Mouse (Mus musculus): ENCODE measurements around the gene Lhfpl3. TPM values are rescaled to one million over a fixed set of nuclear protein-coding genes. Genes with fewer than 3 reads are reported as not detected.

Lhfpl3 gene
- total and polyA plus RNA-seq, 3 experiments = 0.04 TPM; not detected in 2

DNA sequence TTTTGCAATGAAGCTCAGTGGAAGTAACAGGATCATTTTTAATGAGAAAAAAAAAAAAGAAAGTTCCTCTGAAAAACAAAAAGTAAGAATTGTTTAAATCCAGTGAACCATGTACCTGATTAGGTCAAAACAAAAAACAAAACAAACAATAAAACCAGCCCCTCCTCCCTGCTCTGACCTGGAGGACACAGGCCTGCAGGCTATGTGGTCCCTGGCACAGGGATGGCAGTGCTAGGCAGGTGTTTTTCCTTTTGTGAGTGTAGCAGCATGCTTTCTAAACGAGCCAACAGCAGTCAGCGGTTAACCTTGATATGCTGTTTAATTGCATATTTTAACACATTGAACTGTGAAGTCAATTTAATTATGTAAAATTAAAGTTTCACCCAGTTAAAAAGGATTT is 360.7 kb downstream of the Lhfpl3 start:
- intact Hi-C loops (cut with DNase I) = no loop called here
- Histone ChIP-seq H3K27me3 (ENCODE audit: control insufficient read depth, insufficient read depth, low read length) (no peaks in the 10 kb centered on the region), H3K4me1 (ENCODE audit: control insufficient read depth, insufficient read depth, low read length) (no peaks in the 10 kb centered on the region; the same call in 1 of the 2 replicates), H3K36me3 (ENCODE audit: control insufficient read depth, insufficient read depth, low read length) (no peaks in the 10 kb centered on the region), H3K4me3 (no peak overlapping the region), H3K27ac (no peak overlapping the region), H3K9ac (ENCODE audit: low read depth, low read length) (no peak overlapping the region), H3K79me2 (replicated peaks; ENCODE audit: control insufficient read depth, insufficient read depth, low read length) (no peaks in the 10 kb centered on the region)
- no peak for DNase-seq
- WGBS = 68% methylated on average over 2 of the region's 2 CpGs
- TF ChIP-seq EP300 (IDR thresholded peaks at IDR 0.05; ENCODE audit: insufficient read depth, low read depth, low read length) = no peak
- no peak for TF ChIP-seq POLR2A (IDR thresholded peaks at IDR 0.05; ENCODE audit: insufficient read depth, low read depth, low read length)
- TF ChIP-seq CTCF (IDR thresholded peaks at IDR 0.05) = no peak

DNA sequence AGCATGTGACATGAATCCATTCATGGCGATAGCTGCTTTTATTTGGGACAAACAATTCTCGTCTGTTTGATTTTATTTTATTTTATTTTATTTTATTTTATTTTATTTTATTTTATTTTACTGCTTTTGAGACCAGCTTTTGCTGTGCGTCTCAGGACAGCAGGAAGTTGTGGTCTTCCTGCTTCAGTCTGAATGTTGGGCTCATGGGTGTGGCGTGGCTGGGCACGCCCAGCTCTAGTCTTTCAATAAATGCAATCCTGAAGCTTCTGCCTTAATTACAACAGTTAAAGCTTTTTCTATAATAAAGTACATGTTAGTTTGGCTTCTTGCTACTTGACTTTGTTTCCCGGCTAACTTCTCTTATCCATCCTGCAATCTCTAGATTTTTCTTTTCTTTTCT is 365.4 kb downstream of the Lhfpl3 start:
- intact Hi-C loops (cut with DNase I) = loop anchor here (10.0 kb wide), 1 partner anchor 97 kb away; no protein-coding TSS in a partner anchor
- H3K36me3 ChIP-seq (ENCODE audit: control insufficient read depth, insufficient read depth, low read length) = no peaks in the 10 kb centered on the region

DNA sequence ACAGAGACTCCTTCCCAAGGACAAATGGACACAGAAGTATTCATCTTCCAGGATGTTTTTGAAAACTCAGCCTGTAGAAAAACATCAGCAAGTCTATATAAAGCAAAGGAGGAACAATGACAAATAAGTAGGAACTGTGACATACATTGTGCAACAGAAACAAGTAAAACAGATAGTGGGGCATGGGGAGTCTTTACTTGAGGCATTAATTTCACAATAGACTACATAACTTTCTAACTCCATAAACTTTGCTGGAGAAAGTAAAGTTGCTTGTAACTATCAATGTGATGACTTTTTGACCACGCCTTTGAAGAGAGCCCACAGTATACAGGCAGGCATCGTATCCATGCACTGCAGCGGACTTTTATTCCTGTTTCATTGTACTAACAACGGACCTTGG is 368.4 kb downstream of the Lhfpl3 start:
- Histone ChIP-seq H3K4me1 (ENCODE audit: control insufficient read depth, insufficient read depth, low read length) (no peaks in the 10 kb centered on the region), H3K27me3 (ENCODE audit: control insufficient read depth, insufficient read depth, low read length) (no peaks in the 10 kb centered on the region), H3K79me2 (replicated peaks; ENCODE audit: control insufficient read depth, insufficient read depth, low read length) (no peaks in the 10 kb centered on the region), H3K36me3 (ENCODE audit: control insufficient read depth, insufficient read depth, low read length) (peaks cover 3% of the 10 kb centered on the region; the same call in 1 of the 2 replicates), H3K9ac (ENCODE audit: low read depth, low read length) (no peak overlapping the region), H3K27ac (no peak overlapping the region), H3K4me3 (no peak overlapping the region)
- intact Hi-C loops (cut with DNase I) = loop anchor here (10.0 kb wide), 1 partner anchor 99 kb away; no protein-coding TSS in a partner anchor
- no peak for TF ChIP-seq CTCF (IDR thresholded peaks at IDR 0.05)
- TF ChIP-seq POLR2A (IDR thresholded peaks at IDR 0.05; ENCODE audit: insufficient read depth, low read depth, low read length) = no peak
- no peak for TF ChIP-seq EP300 (IDR thresholded peaks at IDR 0.05; ENCODE audit: insufficient read depth, low read depth, low read length)
- DNase-seq = no peak
- WGBS = 85% methylated on average over 4 of the region's 4 CpGs

More for the DNA sequence above, 365.4 kb downstream of the Lhfpl3 start:
- H3K79me2 ChIP-seq (replicated peaks; ENCODE audit: control insufficient read depth, insufficient read depth, low read length) = no peaks in the 10 kb centered on the region
- 77% methylated on average over 6 of the region's 6 CpGs for WGBS
- H3K4me1 ChIP-seq (ENCODE audit: control insufficient read depth, insufficient read depth, low read length) = no peaks in the 10 kb centered on the region
- DNase-seq = no peak
- H3K27me3 ChIP-seq (ENCODE audit: control insufficient read depth, insufficient read depth, low read length) = no peaks in the 10 kb centered on the region
- H3K27ac ChIP-seq = no peak overlapping the region
- H3K4me3 ChIP-seq = no peak overlapping the region
- no peak for TF ChIP-seq POLR2A (IDR thresholded peaks at IDR 0.05; ENCODE audit: insufficient read depth, low read depth, low read length)
- TF ChIP-seq CTCF (IDR thresholded peaks at IDR 0.05) = no peak
- no peak for TF ChIP-seq EP300 (IDR thresholded peaks at IDR 0.05; ENCODE audit: insufficient read depth, low read depth, low read length)
- no peak overlapping the region for H3K9ac ChIP-seq (ENCODE audit: low read depth, low read length)

DNA sequence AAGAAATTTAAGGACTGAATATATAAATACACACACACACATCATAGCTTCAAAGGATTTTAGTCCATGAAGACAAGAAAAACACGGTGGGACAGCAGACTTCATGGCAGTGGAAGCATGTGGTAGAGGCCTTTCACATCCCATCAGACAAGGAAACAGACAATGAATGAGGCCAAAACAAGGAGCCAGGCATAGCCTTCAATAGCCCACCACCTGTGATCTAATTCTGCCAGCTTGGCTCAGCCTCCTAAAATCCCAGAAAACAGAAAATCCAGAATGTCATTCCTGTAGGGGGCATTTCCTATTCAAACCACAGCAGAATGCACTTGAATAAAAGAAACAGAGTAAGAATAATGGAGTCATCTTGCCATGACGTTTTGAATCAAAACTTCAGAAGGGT is 381.0 kb downstream of the Lhfpl3 start:
- intact Hi-C loops (cut with DNase I) = no loop called here
- WGBS = 63% methylated on average over 2 of the region's 2 CpGs
- H3K4me1 ChIP-seq (ENCODE audit: control insufficient read depth, insufficient read depth, low read length) = no peaks in the 10 kb centered on the region
- no peaks in the 10 kb centered on the region for H3K79me2 ChIP-seq (replicated peaks; ENCODE audit: control insufficient read depth, insufficient read depth, low read length)
- H3K9ac ChIP-seq (ENCODE audit: low read depth, low read length) = no peak overlapping the region
- H3K27ac ChIP-seq = no peak overlapping the region
- DNase-seq = no peak
- no peaks in the 10 kb centered on the region for H3K36me3 ChIP-seq (ENCODE audit: control insufficient read depth, insufficient read depth, low read length)
- TF ChIP-seq EP300 (IDR thresholded peaks at IDR 0.05; ENCODE audit: insufficient read depth, low read depth, low read length) = no peak
- H3K4me3 ChIP-seq = no peak overlapping the region
- no peaks in the 10 kb centered on the region for H3K27me3 ChIP-seq (ENCODE audit: control insufficient read depth, insufficient read depth, low read length)

DNA sequence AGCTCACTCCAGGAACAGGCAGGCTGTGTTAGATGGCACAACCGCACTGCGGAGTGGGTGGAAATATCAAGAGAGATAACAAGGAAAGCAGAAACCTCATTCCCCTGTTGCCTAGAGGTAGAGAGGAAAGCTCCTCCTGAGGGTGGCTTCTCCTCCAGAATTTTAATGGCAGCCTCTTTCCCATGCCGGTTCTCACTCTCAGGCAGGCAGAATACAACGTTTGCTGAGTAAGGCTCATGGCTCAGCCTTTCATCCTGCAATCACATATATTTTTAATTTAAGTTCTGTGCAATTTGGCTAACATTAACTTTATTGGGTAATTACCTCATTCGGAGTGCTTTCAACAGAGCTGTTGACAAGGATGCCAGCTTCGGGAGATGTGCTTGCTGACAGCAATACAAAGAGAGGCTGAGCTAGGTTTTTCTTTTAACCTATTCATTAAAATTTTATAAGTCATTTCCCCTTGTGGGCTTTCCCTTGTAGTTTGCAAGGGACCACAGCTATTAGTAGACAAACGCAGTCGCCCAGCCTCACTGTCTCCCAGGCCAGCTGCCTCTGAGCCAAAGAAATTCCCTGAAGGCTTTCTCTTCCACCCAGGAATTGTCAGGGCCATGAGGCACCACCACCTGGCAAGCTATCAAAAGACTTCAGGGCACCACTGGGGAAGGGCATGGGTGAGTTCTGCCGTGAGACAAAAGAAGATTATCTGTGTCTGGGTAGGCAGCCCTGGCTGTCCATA is 394.5 kb downstream of the Lhfpl3 start:
- DNase-seq = no peak
- Histone ChIP-seq H3K4me1 (ENCODE audit: control insufficient read depth, insufficient read depth, low read length) (no peaks in the 10 kb centered on the region), H3K9ac (ENCODE audit: low read depth, low read length) (no peak overlapping the region), H3K4me3 (no peak overlapping the region), H3K36me3 (ENCODE audit: control insufficient read depth, insufficient read depth, low read length) (no peaks in the 10 kb centered on the region), H3K27me3 (ENCODE audit: control insufficient read depth, insufficient read depth, low read length) (no peaks in the 10 kb centered on the region), H3K79me2 (replicated peaks; ENCODE audit: control insufficient read depth, insufficient read depth, low read length) (no peaks in the 10 kb centered on the region), H3K27ac (no peak overlapping the region)
- TF ChIP-seq EP300 (IDR thresholded peaks at IDR 0.05; ENCODE audit: insufficient read depth, low read depth, low read length) (no peak), POLR2A (IDR thresholded peaks at IDR 0.05; ENCODE audit: insufficient read depth, low read depth, low read length) (no peak)
- whole genome bisulfite sequencing = 69% methylated on average over 9 of the region's 9 CpGs
- intact Hi-C loops (cut with DNase I) = no loop called here

DNA sequence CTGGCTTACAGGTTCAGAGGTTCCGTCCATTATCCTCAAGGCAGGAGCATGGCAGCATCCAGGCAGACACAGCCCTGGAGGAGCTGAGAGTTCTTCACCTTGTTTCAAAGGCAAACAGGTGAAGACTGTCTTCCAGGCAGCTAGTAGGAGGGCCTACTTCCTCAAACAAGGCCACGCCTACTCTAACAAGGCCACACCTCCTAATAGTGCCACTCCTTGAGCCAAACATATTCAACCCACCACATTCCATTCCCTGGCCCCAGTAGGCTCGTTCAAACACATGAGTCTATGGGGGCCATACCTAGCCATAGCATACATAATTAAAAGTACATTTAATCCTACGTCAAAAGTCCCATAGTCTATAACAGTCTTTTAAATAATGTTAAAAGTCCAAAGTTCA is 407.4 kb downstream of the Lhfpl3 start:
- Histone ChIP-seq H3K79me2 (replicated peaks; ENCODE audit: control insufficient read depth, insufficient read depth, low read length) (no peaks in the 10 kb centered on the region), H3K27me3 (ENCODE audit: control insufficient read depth, insufficient read depth, low read length) (no peaks in the 10 kb centered on the region), H3K27ac (no peak overlapping the region), H3K9ac (ENCODE audit: low read depth, low read length) (no peak overlapping the region), H3K4me1 (ENCODE audit: control insufficient read depth, insufficient read depth, low read length) (no peaks in the 10 kb centered on the region), H3K4me3 (no peak overlapping the region), H3K36me3 (ENCODE audit: control insufficient read depth, insufficient read depth, low read length) (no peaks in the 10 kb centered on the region)
- no peak for TF ChIP-seq POLR2A (IDR thresholded peaks at IDR 0.05; ENCODE audit: insufficient read depth, low read depth, low read length)
- no peak for TF ChIP-seq EP300 (IDR thresholded peaks at IDR 0.05; ENCODE audit: insufficient read depth, low read depth, low read length)
- no peak for TF ChIP-seq CTCF (IDR thresholded peaks at IDR 0.05)
- 76% methylated on average over 4 of the region's 4 CpGs for WGBS
- DNase-seq = no peak
- intact Hi-C loops (cut with DNase I) = no loop called here

Data from heart, adult 2 months (tissue).